Mouse (Mus musculus): Measurements from ENCODE around the gene Pigc.

The Pigc gene

GRCm38 (mm10) chr1:161976255-161977182 is 7.5 kb downstream of the Pigc start:
- peak; percentile 93 for DNase-seq (ENCODE audit: low read depth, low spot score)

DNA sequence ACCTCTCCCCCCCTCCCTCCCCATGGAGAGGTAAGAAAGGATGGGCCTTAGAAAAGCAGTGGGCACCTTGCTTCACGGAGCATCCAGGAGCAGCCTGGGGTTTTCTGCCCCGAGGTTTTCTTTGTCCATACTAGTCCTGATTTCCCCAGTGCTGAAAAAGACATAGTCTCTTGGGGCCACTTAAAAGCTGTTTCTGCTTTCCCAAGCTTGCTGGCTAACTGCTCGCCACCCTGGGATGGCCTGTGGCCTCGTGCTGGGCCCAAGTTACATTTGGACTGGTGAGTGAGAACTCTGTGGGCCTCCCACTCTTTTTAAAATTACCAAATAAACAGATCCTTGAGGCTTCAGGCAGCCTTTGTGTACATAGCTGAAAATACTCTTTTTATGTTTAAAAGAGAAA is 8.3 kb downstream of the Pigc start:
- no peak for DNase-seq (ENCODE audit: low read depth, low spot score)

DNA sequence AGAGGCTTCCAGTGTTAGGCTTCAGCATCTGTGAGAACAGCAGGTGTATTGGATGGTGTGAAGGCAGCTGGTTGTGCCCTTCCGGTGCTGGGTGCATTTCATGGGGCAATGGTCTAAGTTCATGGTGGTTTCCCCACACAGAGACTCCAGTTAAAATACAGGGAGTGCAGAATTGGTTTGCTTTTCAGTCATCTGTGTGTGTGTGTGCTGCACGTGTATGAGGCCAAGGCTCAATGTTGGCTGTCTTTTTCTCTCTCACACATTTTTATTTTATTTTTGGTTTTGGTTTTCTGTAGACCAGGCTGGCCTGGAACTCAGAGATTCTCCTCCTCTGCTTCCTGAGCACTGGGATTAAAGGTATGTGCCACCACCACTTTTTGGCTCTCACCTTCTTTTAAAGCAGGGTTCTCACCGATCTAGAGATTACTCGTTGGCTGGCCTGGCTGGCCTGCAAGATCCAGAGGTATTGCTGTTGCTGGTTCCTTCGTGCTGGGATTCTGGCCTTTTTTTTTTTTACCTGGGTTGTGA is 9.3 kb downstream of the Pigc start:
- no peak for DNase-seq (ENCODE audit: low read depth, low spot score)

DNA sequence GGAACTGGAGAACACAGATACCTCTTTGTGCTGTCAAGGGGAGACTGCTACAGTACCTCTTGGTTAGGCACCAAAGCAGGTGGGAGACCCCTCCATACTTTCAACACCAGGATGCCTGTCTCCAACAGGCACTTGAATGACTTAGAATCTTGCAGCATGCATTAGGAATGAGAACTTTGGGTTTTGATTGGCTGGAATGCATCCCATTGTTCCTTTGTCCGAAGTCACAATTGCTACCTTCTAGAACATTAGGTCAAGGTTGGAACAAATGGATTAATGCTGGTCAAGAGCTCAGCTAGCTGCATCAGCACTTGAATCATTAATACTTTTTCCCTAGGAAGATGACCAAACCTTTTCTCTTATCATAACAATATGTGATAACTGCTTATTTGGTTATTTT is 10.6 kb downstream of the Pigc start, which contains the start of gene 4930558K02Rik:
Gene 4930558K02Rik (minus strand): TSS at position 101 of the 400 bp plus-strand sequence.
- no peak for DNase-seq (ENCODE audit: low read depth, low spot score)

GRCm38 (mm10) chr1:161980046-161980445 is 11.1 kb downstream of the Pigc start:
- no peak for DNase-seq (ENCODE audit: low read depth, low spot score)

- no peak for DNase-seq (ENCODE audit: low read depth, low spot score)
These were observed 11.8 kb downstream of the Pigc start for GRCm38 (mm10) chr1:161980626-161981298.

DNA sequence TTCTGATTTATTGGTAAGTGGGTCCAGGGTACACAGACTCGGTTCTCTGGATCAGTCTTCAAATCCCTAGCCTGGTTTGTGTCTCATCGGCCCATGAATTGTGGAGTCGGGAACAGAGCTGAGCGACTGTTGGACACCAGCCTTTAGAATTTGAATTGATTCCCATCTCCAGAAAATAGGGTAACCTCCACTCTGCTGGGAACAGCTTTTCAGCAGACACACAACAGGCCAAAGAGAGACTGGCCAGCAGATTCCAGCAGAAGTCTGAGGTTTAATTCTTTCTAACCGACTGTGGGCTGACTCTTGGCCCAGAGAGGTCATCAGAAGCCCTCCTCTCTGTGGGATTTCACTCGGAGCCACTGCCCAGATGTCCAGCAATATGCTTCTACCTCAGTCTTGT is 14.5 kb downstream of the Pigc start:
- DNase-seq (ENCODE audit: low read depth, low spot score), result no peak

DNA sequence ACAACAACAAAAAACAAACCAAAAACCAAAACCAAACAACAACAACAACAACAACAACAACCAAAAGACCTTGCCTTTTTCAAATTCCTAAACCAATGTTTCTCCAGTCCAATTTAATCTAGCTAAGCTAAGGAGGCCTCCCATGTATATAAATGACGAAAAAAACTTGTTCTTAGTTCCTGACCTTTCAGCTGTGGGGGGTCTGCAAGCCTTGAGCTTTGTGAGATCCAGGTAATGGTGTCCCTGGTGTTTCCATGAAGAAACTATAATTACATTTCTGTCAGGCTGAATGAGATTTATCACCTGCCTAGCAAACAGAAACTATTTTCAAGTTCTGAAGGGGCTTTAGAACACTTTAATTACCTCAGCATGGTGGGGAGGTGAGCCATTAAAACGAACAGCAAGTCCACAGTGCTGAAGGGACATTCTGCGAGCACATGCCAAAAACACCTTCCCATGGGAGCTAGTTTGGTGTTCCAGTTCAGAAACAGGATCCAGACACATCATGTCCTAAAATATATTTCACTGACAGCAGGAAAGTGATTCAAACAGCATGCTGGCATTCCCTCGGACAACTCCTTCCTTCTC is 15.1 kb downstream of the Pigc start:
- DNase-seq (ENCODE audit: low read depth, low spot score), result no peak

DNA sequence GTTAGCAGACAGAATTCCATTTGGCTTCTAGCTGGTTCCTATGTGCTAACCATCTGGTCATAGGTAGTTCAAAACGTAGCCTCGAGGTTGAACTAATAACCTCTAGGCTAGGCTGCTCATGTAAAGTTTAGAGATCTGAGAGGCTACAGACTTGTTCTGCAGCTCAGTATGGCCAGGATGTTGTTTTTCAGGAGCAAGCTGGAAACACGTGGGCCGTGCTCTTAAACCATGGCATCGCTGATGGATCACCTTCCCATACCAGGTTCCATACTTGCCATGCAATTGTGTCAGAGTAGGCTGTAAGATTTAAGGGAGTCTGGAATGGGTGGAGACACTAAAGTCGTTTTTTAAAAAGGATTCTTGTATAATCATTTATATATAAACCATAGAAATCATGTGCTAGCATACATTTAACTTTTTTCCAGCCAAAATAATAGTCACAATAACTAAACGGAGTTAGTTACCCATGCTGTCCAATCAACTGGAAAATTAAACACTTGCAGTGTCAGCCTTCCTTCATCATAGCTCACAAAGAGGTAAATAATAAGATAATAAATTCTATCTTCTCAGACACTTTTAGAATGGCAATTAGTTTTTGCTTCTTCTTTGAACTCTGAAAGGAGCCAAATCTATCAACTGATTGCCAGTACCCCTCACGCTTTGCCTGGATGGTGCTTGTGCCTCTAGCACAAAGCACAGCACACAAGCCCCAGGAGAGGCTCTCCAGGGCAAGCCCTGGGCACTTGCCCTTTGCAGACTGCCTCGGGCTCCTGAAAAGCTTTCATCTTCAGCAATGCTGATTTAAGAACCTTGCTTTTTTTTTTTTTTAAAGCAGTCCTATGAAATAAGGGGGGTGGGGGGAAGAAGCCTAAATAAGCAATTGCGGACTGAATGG is 21.9 kb downstream of the Pigc start:
- no peak for DNase-seq (ENCODE audit: low read depth, low spot score)

DNA sequence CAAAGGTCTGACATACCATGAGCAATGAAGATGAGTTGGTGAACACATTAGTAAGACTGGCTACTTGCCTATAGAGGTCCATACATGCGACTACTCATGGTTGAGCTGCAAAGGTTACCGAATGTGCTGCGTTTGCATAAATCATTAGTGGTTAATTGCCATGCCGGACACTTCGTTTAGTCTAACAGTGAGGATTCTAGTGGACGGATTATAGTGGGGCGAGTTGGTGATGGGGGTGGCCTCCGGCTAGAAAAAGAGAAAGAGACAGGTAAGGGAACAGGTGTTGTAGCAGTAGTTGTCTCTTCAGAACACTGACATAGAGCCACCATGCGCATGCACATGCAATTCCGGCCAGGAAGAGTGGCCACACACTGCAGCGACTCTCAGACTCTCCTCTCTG is 22.9 kb downstream of the Pigc start:
- DNase-seq (ENCODE audit: low read depth, low spot score), result no peak

DNA sequence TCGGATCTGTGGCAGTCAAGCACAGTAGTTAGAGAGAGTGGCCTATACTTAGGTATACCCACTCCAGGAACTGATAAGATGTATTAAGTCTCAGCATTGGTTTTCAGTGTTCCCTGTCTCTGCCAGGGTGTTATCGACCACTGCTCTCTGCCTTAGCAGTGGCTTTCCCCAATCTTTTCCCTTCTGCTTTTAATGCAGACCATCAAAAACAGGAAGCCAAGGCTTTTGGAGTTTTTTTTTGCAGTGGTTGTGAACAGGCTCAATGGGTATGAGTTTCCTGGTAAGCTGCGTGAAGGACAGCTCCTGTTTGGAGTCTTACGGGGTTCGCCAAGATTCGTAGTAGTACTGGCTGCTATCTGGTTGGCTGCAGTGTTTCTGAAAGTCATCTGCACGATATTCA is 23.4 kb downstream of the Pigc start:
- no peak for DNase-seq (ENCODE audit: low read depth, low spot score)

GRCm38 (mm10) chr1:161998781-161999180 is 29.8 kb downstream of the Pigc start:
- DNase-seq (ENCODE audit: low read depth, low spot score), result no peak

DNA sequence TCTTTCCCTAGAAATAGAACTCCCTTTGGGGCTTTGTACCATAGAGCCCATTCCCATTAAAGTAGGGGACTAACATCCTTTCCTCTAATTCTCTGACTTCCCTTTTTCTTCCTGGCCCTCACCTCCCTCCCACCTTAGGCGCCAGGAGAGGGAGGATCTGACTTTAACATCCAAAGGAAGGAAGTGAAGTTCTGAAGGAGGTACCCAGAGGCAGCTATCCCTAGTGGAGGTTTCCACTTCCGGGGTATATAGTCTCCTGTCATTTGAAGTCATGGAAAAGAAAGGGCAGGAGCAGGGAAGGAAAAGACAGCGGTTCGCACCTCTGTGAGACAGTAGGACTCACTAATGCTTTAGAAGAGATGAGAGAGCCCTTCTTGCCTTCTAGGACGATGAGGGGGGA is 30.4 kb downstream of the Pigc start:
- DNase-seq (ENCODE audit: low read depth, low spot score), result no peak

GRCm38 (mm10) chr1:161999882-162000371 is 30.9 kb downstream of the Pigc start:
- peak; percentile 75 for DNase-seq (ENCODE audit: low read depth, low spot score)

GRCm38 (mm10) chr1:162001328-162001727 is 32.3 kb downstream of the Pigc start:
- DNase-seq (ENCODE audit: low read depth, low spot score), result no peak

DNA sequence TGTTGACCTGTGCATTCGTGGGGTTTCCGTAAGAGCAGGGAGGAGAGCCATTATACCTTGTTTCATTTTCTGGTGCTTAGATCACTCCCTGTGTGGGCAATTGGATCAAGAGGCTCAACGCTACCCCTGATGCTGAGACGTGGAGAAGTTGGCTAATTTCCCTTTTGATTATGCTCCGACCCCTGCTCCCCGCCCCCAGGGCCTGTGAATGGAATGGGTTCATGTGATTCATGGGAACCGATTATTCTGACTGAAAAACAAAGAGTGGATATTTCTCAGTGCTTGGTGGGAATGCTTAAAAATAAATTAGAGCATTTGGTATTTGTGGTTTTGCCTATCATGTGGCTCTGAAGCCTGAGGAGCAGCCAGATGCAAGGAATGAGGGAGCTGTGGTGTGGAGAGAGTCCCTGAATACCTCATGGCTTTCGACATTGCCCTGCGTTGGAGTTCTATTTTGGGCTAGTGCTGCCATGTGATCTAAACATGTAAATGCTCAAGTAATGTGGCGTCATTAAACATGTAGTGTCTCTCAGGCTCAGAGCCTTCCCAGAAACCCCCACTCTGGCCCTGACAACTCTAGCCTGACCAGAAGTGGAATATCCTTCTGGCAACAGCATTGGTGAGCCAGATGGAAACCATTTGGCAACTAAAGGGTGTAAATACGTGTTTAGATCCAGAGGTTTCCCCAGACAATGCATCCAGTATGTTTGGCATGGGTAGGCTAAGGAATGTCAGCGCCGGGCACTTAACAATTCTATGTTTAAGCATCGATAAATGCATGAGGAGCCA is 34.9 kb downstream of the Pigc start:
- no peak for DNase-seq (ENCODE audit: low read depth, low spot score)

DNA sequence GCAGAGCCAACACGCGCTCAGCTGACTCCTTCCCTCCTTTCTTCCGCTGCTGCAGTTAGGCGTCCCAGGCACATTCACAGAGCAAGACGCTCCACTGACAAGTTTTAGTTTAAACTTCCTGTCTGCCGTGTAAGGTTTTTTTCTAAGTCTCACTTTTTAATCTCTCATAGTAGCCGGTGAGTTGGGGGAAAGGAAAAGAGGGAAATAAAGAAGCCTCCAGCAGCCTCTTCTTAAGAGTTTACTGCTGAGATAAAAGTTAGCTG is 35.5 kb downstream of the Pigc start:
- no peak for DNase-seq (ENCODE audit: low read depth, low spot score)

GRCm38 (mm10) chr1:162004821-162005770 is 36.1 kb downstream of the Pigc start:
- DNase-seq (ENCODE audit: low read depth, low spot score), result no peak

- no peak for DNase-seq (ENCODE audit: low read depth, low spot score)
These were observed 37.1 kb downstream of the Pigc start for GRCm38 (mm10) chr1:162006109-162006508.

Measured in ES-CJ7 (cell line).